Mouse (Mus musculus): ENCODE results near the gene Vezt. TPM values are rescaled to one million over a fixed set of nuclear protein-coding genes. Genes with fewer than 3 reads are reported as not detected.
A peak's percentile ranks its signal among the peaks of the same experiment; 100 is the strongest.

Gene Vezt
- polyA plus RNA-seq, 1 experiment from 2014 or later: 32.3 TPM

DNA sequence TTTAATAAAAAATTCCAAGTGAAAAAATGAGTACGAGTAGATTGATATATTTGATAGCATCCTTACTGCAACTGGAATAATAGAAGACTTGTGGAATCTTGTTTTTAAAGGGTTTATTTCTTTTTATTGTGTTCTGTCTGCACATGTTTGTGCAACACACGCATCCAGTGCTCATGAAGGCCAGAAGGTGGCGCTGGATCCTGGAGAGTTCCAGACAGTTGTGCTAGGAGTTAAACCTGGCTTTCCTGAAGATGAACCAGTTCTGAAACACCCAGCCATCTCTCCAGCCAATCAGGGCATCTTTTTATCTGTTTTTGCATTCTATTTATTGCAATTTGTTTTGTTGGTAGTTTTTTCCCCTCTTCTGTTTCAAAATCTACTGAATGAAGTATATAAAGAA lies 22.4 kb downstream of the Vezt start:
- H3K27ac ChIP-seq (replicated peaks; ENCODE audit: low read depth, low read length): no peak overlapping the region
- no peak overlapping the region for H3K4me2 ChIP-seq (ENCODE audit: low read depth, severe bottlenecking)
- no peaks in the 10 kb centered on the region for H3K4me1 ChIP-seq (ENCODE audit: control insufficient read depth, insufficient read depth, low read length)
- H3K36me3 ChIP-seq (ENCODE audit: control insufficient read depth, insufficient read depth, low read length): no peaks in the 10 kb centered on the region
- H3K9ac ChIP-seq (ENCODE audit: low read length): no peak overlapping the region
- no peaks in the 10 kb centered on the region for H3K9me3 ChIP-seq (ENCODE audit: control insufficient read depth, low read length)
- ATAC-seq (ENCODE audit: insufficient number of reproducible peaks, low FRiP score, low TSS enrichment, low read depth): no peak
- H3K4me3 ChIP-seq (ENCODE audit: low read depth, low read length): no peak overlapping the region
- peak; percentile 64 for DNase-seq (ENCODE audit: low spot score)
- WGBS: 52% methylated on average over 3 of the region's 3 CpGs
- H3K27me3 ChIP-seq (ENCODE audit: control insufficient read depth, insufficient read depth, low read length): no peaks in the 10 kb centered on the region

- Histone ChIP-seq H3K4me1 (ENCODE audit: control insufficient read depth, insufficient read depth, low read length) (no peaks in the 10 kb centered on the region), H3K9me3 (ENCODE audit: control insufficient read depth, low read length) (no peaks in the 10 kb centered on the region), H3K9ac (ENCODE audit: low read length) (no peak overlapping the region), H3K36me3 (ENCODE audit: control insufficient read depth, insufficient read depth, low read length) (peaks cover 2% of the 10 kb centered on the region; the same call in 1 of the 2 replicates), H3K4me2 (ENCODE audit: low read depth, severe bottlenecking) (no peak overlapping the region), H3K27me3 (ENCODE audit: control insufficient read depth, insufficient read depth, low read length) (no peaks in the 10 kb centered on the region), H3K4me3 (ENCODE audit: low read depth, low read length) (no peak overlapping the region), H3K27ac (replicated peaks; ENCODE audit: low read depth, low read length) (no peak overlapping the region)
- DNase-seq (ENCODE audit: low spot score): no peak
- WGBS: 63% methylated on average over 2 of the region's 2 CpGs
- ATAC-seq (ENCODE audit: insufficient number of reproducible peaks, low FRiP score, low TSS enrichment, low read depth): no peak
Measured at GRCm38 (mm10) chr10:94011024-94011423, 24.6 kb downstream of the Vezt start.

GRCm38 (mm10) chr10:94009991-94010679 lies 25.5 kb downstream of the Vezt start:
- Histone ChIP-seq H3K27me3 (ENCODE audit: control insufficient read depth, insufficient read depth, low read length) (no peaks in the 10 kb centered on the region), H3K27ac (replicated peaks; ENCODE audit: low read depth, low read length) (no peak overlapping the region), H3K4me1 (ENCODE audit: control insufficient read depth, insufficient read depth, low read length) (no peaks in the 10 kb centered on the region), H3K4me3 (ENCODE audit: low read depth, low read length) (no peak overlapping the region), H3K9me3 (ENCODE audit: control insufficient read depth, low read length) (no peaks in the 10 kb centered on the region), H3K36me3 (ENCODE audit: control insufficient read depth, insufficient read depth, low read length) (peaks cover 2% of the 10 kb centered on the region; the same call in 1 of the 2 replicates), H3K9ac (ENCODE audit: low read length) (no peak overlapping the region), H3K4me2 (ENCODE audit: low read depth, severe bottlenecking) (no peak overlapping the region)
- WGBS: 82% methylated on average over 3 of the region's 3 CpGs
- no peak for ATAC-seq (ENCODE audit: insufficient number of reproducible peaks, low FRiP score, low TSS enrichment, low read depth)
- DNase-seq (ENCODE audit: low spot score): no peak

- Histone ChIP-seq H3K4me1 (ENCODE audit: control insufficient read depth, insufficient read depth, low read length) (no peaks in the 10 kb centered on the region), H3K9ac (ENCODE audit: low read length) (no peak overlapping the region), H3K27ac (replicated peaks; ENCODE audit: low read depth, low read length) (no peak overlapping the region), H3K27me3 (ENCODE audit: control insufficient read depth, insufficient read depth, low read length) (no peaks in the 10 kb centered on the region), H3K36me3 (ENCODE audit: control insufficient read depth, insufficient read depth, low read length) (peaks cover 2% of the 10 kb centered on the region; the same call in 1 of the 2 replicates), H3K4me3 (ENCODE audit: low read depth, low read length) (no peak overlapping the region), H3K4me2 (ENCODE audit: low read depth, severe bottlenecking) (no peak overlapping the region), H3K9me3 (ENCODE audit: control insufficient read depth, low read length) (no peaks in the 10 kb centered on the region)
- DNase-seq (ENCODE audit: low spot score): no peak
- no peak for ATAC-seq (ENCODE audit: insufficient number of reproducible peaks, low FRiP score, low TSS enrichment, low read depth)
- 97% methylated on average over 2 of the region's 2 CpGs for WGBS
Measured at GRCm38 (mm10) chr10:94008356-94008755, 27.3 kb downstream of the Vezt start.

DNA sequence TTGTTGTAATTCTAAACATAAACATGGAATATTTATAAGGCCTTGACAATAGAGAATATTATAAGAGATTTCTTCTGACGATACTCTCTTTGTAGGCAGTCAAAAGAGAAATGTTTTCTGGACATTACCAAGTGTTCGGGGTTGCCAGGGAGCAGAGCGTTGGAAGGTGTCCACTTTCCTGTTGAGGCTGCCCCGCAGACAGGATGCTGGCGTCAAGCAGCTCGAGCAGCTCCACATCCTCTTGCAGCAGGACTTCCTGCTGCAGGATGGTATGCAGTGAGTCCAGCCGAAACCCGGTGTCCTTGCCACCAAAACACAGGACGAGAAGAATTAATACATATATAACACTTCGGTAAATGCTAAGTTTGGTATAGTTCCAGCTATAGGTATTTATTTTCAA lies 35.4 kb downstream of the Vezt start:
- no peak overlapping the region for H3K9ac ChIP-seq (ENCODE audit: low read length)
- WGBS: 92% methylated on average over 10 of the region's 10 CpGs
- no peak for ATAC-seq (ENCODE audit: insufficient number of reproducible peaks, low FRiP score, low TSS enrichment, low read depth)
- H3K4me2 ChIP-seq (ENCODE audit: low read depth, severe bottlenecking): no peak overlapping the region
- DNase-seq (ENCODE audit: low spot score): no peak
- H3K27ac ChIP-seq (replicated peaks; ENCODE audit: low read depth, low read length): no peak overlapping the region
- no peaks in the 10 kb centered on the region for H3K9me3 ChIP-seq (ENCODE audit: control insufficient read depth, low read length)
- H3K36me3 ChIP-seq (ENCODE audit: control insufficient read depth, insufficient read depth, low read length): peaks cover 7% of the 10 kb centered on the region; the same call in 1 of the 2 replicates
- H3K4me1 ChIP-seq (ENCODE audit: control insufficient read depth, insufficient read depth, low read length): no peaks in the 10 kb centered on the region
- H3K4me3 ChIP-seq (ENCODE audit: low read depth, low read length): no peak overlapping the region
- H3K27me3 ChIP-seq (ENCODE audit: control insufficient read depth, insufficient read depth, low read length): no peaks in the 10 kb centered on the region

DNA sequence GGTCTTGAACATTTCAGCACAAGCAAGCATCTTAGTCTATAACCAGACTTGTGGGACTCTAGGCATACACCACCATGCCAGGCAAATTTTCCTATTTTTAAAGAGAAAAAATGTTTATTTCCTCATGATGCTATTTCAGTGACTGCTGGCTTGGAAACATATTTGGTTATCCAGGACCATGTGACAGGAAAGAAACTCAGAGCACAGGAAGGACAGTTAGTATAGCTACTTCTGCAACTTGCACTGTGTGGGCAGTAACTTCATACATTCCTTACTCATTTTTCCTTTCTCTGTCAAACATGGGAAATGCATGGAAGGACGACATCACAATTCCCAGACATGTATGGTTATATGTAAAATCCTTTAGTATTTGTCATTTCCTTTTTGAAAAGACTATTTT lies 36.3 kb downstream of the Vezt start:
- H3K27me3 ChIP-seq (ENCODE audit: control insufficient read depth, insufficient read depth, low read length): no peaks in the 10 kb centered on the region
- H3K4me1 ChIP-seq (ENCODE audit: control insufficient read depth, insufficient read depth, low read length): no peaks in the 10 kb centered on the region
- no peaks in the 10 kb centered on the region for H3K9me3 ChIP-seq (ENCODE audit: control insufficient read depth, low read length)
- DNase-seq (ENCODE audit: low spot score): no peak
- H3K4me3 ChIP-seq (ENCODE audit: low read depth, low read length): no peak overlapping the region
- H3K4me2 ChIP-seq (ENCODE audit: low read depth, severe bottlenecking): no peak overlapping the region
- WGBS: 94% methylated on average over 1 of the region's 1 CpGs
- no peak for ATAC-seq (ENCODE audit: insufficient number of reproducible peaks, low FRiP score, low TSS enrichment, low read depth)
- H3K9ac ChIP-seq (ENCODE audit: low read length): no peak overlapping the region
- peaks cover 7% of the 10 kb centered on the region; the same call in 1 of the 2 replicates for H3K36me3 ChIP-seq (ENCODE audit: control insufficient read depth, insufficient read depth, low read length)
- no peak overlapping the region for H3K27ac ChIP-seq (replicated peaks; ENCODE audit: low read depth, low read length)

DNA sequence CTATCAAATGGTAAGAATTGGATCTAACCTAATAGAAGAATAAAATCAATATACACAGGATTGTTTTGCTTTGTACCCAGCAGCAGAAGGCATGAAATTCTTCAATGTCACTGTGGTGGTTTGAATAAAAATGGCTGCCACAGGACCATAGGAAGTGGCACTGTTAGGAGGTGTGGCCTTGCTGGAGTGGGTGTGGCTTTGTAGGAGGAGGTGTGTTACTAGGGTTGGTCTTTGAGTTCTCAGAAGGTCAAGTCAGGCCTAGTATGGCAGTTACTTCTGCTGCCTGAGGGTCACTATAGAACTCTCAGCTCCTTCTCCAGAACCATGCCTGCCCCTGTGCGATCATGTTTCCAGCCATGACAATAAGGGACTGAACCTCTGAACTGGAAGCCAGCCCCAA lies 40.5 kb downstream of the Vezt start:
- ATAC-seq (ENCODE audit: insufficient number of reproducible peaks, low FRiP score, low TSS enrichment, low read depth) (no peak), DNase-seq (ENCODE audit: low spot score) (no peak)
- Histone ChIP-seq H3K9ac (ENCODE audit: low read length) (no peak overlapping the region), H3K4me3 (ENCODE audit: low read depth, low read length) (no peak overlapping the region), H3K27ac (replicated peaks; ENCODE audit: low read depth, low read length) (no peak overlapping the region), H3K4me2 (ENCODE audit: low read depth, severe bottlenecking) (no peak overlapping the region), H3K4me1 (ENCODE audit: control insufficient read depth, insufficient read depth, low read length) (no peaks in the 10 kb centered on the region), H3K27me3 (ENCODE audit: control insufficient read depth, insufficient read depth, low read length) (no peaks in the 10 kb centered on the region), H3K36me3 (ENCODE audit: control insufficient read depth, insufficient read depth, low read length) (peaks cover 7% of the 10 kb centered on the region; the same call in 1 of the 2 replicates), H3K9me3 (ENCODE audit: control insufficient read depth, low read length) (no peaks in the 10 kb centered on the region)
- WGBS: 100% methylated on average over 1 of the region's 1 CpGs

DNA sequence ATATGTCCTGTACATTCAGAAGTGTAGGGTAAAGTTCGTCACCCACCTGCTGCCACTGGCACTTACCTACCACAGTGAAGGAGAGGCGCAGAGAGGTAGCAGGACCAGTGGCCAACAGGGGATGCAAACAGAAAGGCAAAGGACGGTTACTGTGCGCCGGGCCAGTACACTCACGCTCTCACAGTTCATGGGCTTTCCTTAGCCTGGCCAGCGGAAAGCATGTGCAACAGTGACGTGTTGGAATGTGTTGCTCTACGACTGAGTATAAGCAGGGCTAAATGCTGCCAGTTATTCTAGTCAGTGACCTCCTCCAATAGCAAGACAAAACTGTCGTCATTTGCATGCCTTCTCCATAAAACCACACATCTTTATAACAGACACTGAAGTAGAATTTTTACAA lies 41.5 kb downstream of the Vezt start:
- no peaks in the 10 kb centered on the region for H3K9me3 ChIP-seq (ENCODE audit: control insufficient read depth, low read length)
- WGBS: 95% methylated on average over 10 of the region's 10 CpGs
- H3K4me3 ChIP-seq (ENCODE audit: low read depth, low read length): no peak overlapping the region
- no peak overlapping the region for H3K27ac ChIP-seq (replicated peaks; ENCODE audit: low read depth, low read length)
- H3K36me3 ChIP-seq (ENCODE audit: control insufficient read depth, insufficient read depth, low read length): peaks cover 7% of the 10 kb centered on the region; the same call in 1 of the 2 replicates
- H3K9ac ChIP-seq (ENCODE audit: low read length): no peak overlapping the region
- no peak for DNase-seq (ENCODE audit: low spot score)
- no peaks in the 10 kb centered on the region for H3K4me1 ChIP-seq (ENCODE audit: control insufficient read depth, insufficient read depth, low read length)
- no peaks in the 10 kb centered on the region for H3K27me3 ChIP-seq (ENCODE audit: control insufficient read depth, insufficient read depth, low read length)
- no peak for ATAC-seq (ENCODE audit: insufficient number of reproducible peaks, low FRiP score, low TSS enrichment, low read depth)
- no peak overlapping the region for H3K4me2 ChIP-seq (ENCODE audit: low read depth, severe bottlenecking)

GRCm38 (mm10) chr10:93985357-93985756 lies 50.3 kb downstream of the Vezt start:
- no peak overlapping the region for H3K4me2 ChIP-seq (ENCODE audit: low read depth, severe bottlenecking)
- no peak overlapping the region for H3K4me3 ChIP-seq (ENCODE audit: low read depth, low read length)
- H3K4me1 ChIP-seq (ENCODE audit: control insufficient read depth, insufficient read depth, low read length): no peaks in the 10 kb centered on the region
- H3K27me3 ChIP-seq (ENCODE audit: control insufficient read depth, insufficient read depth, low read length): no peaks in the 10 kb centered on the region
- peaks cover 2% of the 10 kb centered on the region; the same call in 1 of the 2 replicates for H3K36me3 ChIP-seq (ENCODE audit: control insufficient read depth, insufficient read depth, low read length)
- no peaks in the 10 kb centered on the region for H3K9me3 ChIP-seq (ENCODE audit: control insufficient read depth, low read length)
- DNase-seq (ENCODE audit: low spot score) (no peak), ATAC-seq (ENCODE audit: insufficient number of reproducible peaks, low FRiP score, low TSS enrichment, low read depth) (no peak)
- H3K9ac ChIP-seq (ENCODE audit: low read length): no peak overlapping the region
- H3K27ac ChIP-seq (replicated peaks; ENCODE audit: low read depth, low read length): no peak overlapping the region
